7 mouse cellular contexts compared by ENCODE assay signal in genomic region chr2:105468930-105469329, GRCm38 (mm10).
DNase-seq lines count a peak whose midpoint lies in the region; ATAC-seq and TF ChIP-seq lines count a peak whose summit lies in the region.

No protein-coding gene starts in this region.

- H3K4me1 ChIP-seq in lung, embryonic 14.5 days (ENCODE audit: insufficient read depth): no peaks in the 10 kb centered on the region

- WGBS in lung, embryonic 14.5 days: 30% methylated on average over 5 of the region's 5 CpGs

- peak; percentile 69 for TF ChIP-seq CTCF in lung, embryonic 14.5 days (IDR thresholded peaks at IDR 0.05; ENCODE audit: low read depth)

- H3K9ac ChIP-seq in lung, embryonic 14.5 days: no peak overlapping the region

- H3K9me3 ChIP-seq in lung, embryonic 14.5 days (ENCODE audit: low read depth, low read length): no peaks in the 10 kb centered on the region

- no peak for ATAC-seq in lung, embryonic 14.5 days (ENCODE audit: insufficient read depth)

- no peak overlapping the region for H3K4me2 ChIP-seq in lung, embryonic 14.5 days

- no peak overlapping the region for H3K4me3 ChIP-seq in lung, embryonic 14.5 days (ENCODE audit: low read depth, low read length)

- DNase-seq in testis, postnatal 10 days (ENCODE audit: low spot score): peak; percentile 61
- no peak for DNase-seq in testis, postnatal 14 days (ENCODE audit: low spot score)
- peak; percentile 10 for DNase-seq in adrenal gland, postnatal 25 days
- DNase-seq in embryo, embryonic 11 days: peak; percentile 72
- peak; percentile 45 to 51 for DNase-seq in kidney, postnatal 25 days
- DNase-seq in lung, embryonic 14.5 days: peak; percentile 76
- peak; percentile 61 for DNase-seq in right cerebral cortex, postnatal 4 days

- no peaks in the 10 kb centered on the region for H3K27me3 ChIP-seq in lung, embryonic 14.5 days (ENCODE audit: insufficient read depth, low read length)

- no peak overlapping the region for H3K27ac ChIP-seq in lung, embryonic 14.5 days (ENCODE audit: low read depth)

- H3K36me3 ChIP-seq in lung, embryonic 14.5 days (ENCODE audit: insufficient read depth): no peaks in the 10 kb centered on the region
